Mouse (Mus musculus): ENCODE data around the gene Scml4.
A peak's percentile ranks its signal among the peaks of the same experiment; 100 is the strongest.

Gene Scml4

GRCm38 (mm10) chr10:42860159-42860911, at the start of gene Scml4:
TSS of gene Scml4 (plus strand) at chr10:42860370.
- peak; percentile 58 for DNase-seq (ENCODE audit: low spot score)

- no peak for DNase-seq (ENCODE audit: low spot score)
These were observed 34.2 kb upstream of the Scml4 start for GRCm38 (mm10) chr10:42825923-42826322.

GRCm38 (mm10) chr10:42827155-42827554, 33.0 kb upstream of the Scml4 start:
- peak; percentile 25 for DNase-seq (ENCODE audit: low spot score)

GRCm38 (mm10) chr10:42830007-42830406, 30.2 kb upstream of the Scml4 start:
- DNase-seq (ENCODE audit: low spot score): no peak

- DNase-seq (ENCODE audit: low spot score): no peak
These were observed 29.8 kb upstream of the Scml4 start for GRCm38 (mm10) chr10:42830409-42830808.

- DNase-seq (ENCODE audit: low spot score): peak; percentile 58
These were observed 27.5 kb upstream of the Scml4 start for GRCm38 (mm10) chr10:42832677-42833076.

GRCm38 (mm10) chr10:42833871-42834727, 26.1 kb upstream of the Scml4 start:
- DNase-seq (ENCODE audit: low spot score): no peak

- DNase-seq (ENCODE audit: low spot score): no peak
These were observed 22.1 kb upstream of the Scml4 start for GRCm38 (mm10) chr10:42838106-42838505.

- no peak for DNase-seq (ENCODE audit: low spot score)
These were observed 21.4 kb upstream of the Scml4 start for GRCm38 (mm10) chr10:42838736-42839135.

- DNase-seq (ENCODE audit: low spot score): no peak
These were observed 20.1 kb upstream of the Scml4 start for GRCm38 (mm10) chr10:42840036-42840435.

GRCm38 (mm10) chr10:42841531-42842195, 18.5 kb upstream of the Scml4 start:
- DNase-seq (ENCODE audit: low spot score): no peak

- peak; percentile 84 for DNase-seq (ENCODE audit: low spot score)
These were observed 17.8 kb upstream of the Scml4 start for GRCm38 (mm10) chr10:42842358-42842757.

- DNase-seq (ENCODE audit: low spot score): no peak
These were observed 16.8 kb upstream of the Scml4 start for GRCm38 (mm10) chr10:42843416-42843815.

GRCm38 (mm10) chr10:42845480-42845879, 14.7 kb upstream of the Scml4 start:
- no peak for DNase-seq (ENCODE audit: low spot score)

- DNase-seq (ENCODE audit: low spot score): no peak
These were observed 11.7 kb upstream of the Scml4 start for GRCm38 (mm10) chr10:42848179-42849080.

GRCm38 (mm10) chr10:42849081-42849400, 11.1 kb upstream of the Scml4 start:
- DNase-seq (ENCODE audit: low spot score): no peak

GRCm38 (mm10) chr10:42854838-42855237, 5.3 kb upstream of the Scml4 start:
- no peak for DNase-seq (ENCODE audit: low spot score)

GRCm38 (mm10) chr10:42855250-42855649, 4.9 kb upstream of the Scml4 start:
- no peak for DNase-seq (ENCODE audit: low spot score)

- DNase-seq (ENCODE audit: low spot score): no peak
These were observed 3.6 kb upstream of the Scml4 start for GRCm38 (mm10) chr10:42856574-42856973.

- no peak for DNase-seq (ENCODE audit: low spot score)
These were observed 3.1 kb upstream of the Scml4 start for GRCm38 (mm10) chr10:42857021-42857420.

GRCm38 (mm10) chr10:42859781-42860158, 400 bp upstream of the Scml4 start:
- DNase-seq (ENCODE audit: low spot score): no peak

GRCm38 (mm10) chr10:42861446-42861845, 1.3 kb downstream of the Scml4 start:
- DNase-seq (ENCODE audit: low spot score): no peak
